Mouse (Mus musculus) CH12.LX (cell line): ENCODE results near the gene Ypel4.

Source experiments
- CHD1 ChIP-seq: IDR thresholded peaks from 2 replicates; pipeline ENCODE4 v1.6.1; 2012; ENCODE audit warnings: low read depth, low read length, improper control_type of control experiment, inconsistent platforms
- CTCF ChIP-seq, 2 experiments: IDR thresholded peaks in 1 of 2; conservative IDR thresholded peaks in 1 of 2; 2 replicates each; pipeline ENCODE4 v1.5.1; 2011 to 2012; ENCODE audit warnings: low read depth in 2 of 2, low read length in 2 of 2, improper control_type of control experiment in 1 of 2, inconsistent platforms in 1 of 2, mild to moderate bottlenecking in 1 of 2, moderate library complexity in 1 of 2
- EP300 ChIP-seq: IDR thresholded peaks from 2 replicates; pipeline ENCODE4 v1.6.1; 2011; ENCODE audit warnings: low read length, improper control_type of control experiment
- HCFC1 ChIP-seq: IDR thresholded peaks from 2 replicates; pipeline ENCODE4 v1.6.1; 2012; ENCODE audit warnings: low read depth, mild to moderate bottlenecking, inconsistent platforms, low read length, improper control_type of control experiment
- NRF1 ChIP-seq: IDR thresholded peaks from 2 replicates; pipeline ENCODE4 v1.6.1; 2014; ENCODE audit warnings: low read depth, mild to moderate bottlenecking, inconsistent platforms, low read length, improper control_type of control experiment, moderate library complexity
- POLR2A ChIP-seq: IDR thresholded peaks from 2 replicates; pipeline ENCODE4 v1.6.1; 2011; ENCODE audit warnings: low read depth, mild to moderate bottlenecking, improper control_type of control experiment, low read length
- RAD21 ChIP-seq: IDR thresholded peaks from 2 replicates; pipeline ENCODE4 v1.6.1; 2011; ENCODE audit warnings: low read depth, mild to moderate bottlenecking, low read length, improper control_type of control experiment, moderate library complexity
- TBP ChIP-seq: conservative IDR thresholded peaks from 2 replicates; pipeline ENCODE4 v1.6.1; 2011; ENCODE audit warnings: low read depth, low read length, improper control_type of control experiment
- TCF12 ChIP-seq: IDR thresholded peaks from 2 replicates; pipeline ENCODE4 v1.6.1; 2014; ENCODE audit warnings: low read depth, mild to moderate bottlenecking, inconsistent platforms, low read length, improper control_type of control experiment
- USF1 ChIP-seq: IDR thresholded peaks from 2 replicates; pipeline ENCODE4 v1.6.1; 2014; ENCODE audit warnings: low read depth, mild to moderate bottlenecking, inconsistent platforms, low read length, improper control_type of control experiment
- ZC3H11A ChIP-seq: IDR thresholded peaks from 2 replicates; pipeline ENCODE4 v1.6.1; 2012; ENCODE audit warnings: low read depth, mild to moderate bottlenecking, inconsistent platforms, low read length, improper control_type of control experiment
- ZNF384 ChIP-seq: IDR thresholded peaks from 2 replicates; pipeline ENCODE4 v1.6.1; 2012; ENCODE audit warnings: low read depth, low read length, improper control_type of control experiment, inconsistent platforms

DNA sequence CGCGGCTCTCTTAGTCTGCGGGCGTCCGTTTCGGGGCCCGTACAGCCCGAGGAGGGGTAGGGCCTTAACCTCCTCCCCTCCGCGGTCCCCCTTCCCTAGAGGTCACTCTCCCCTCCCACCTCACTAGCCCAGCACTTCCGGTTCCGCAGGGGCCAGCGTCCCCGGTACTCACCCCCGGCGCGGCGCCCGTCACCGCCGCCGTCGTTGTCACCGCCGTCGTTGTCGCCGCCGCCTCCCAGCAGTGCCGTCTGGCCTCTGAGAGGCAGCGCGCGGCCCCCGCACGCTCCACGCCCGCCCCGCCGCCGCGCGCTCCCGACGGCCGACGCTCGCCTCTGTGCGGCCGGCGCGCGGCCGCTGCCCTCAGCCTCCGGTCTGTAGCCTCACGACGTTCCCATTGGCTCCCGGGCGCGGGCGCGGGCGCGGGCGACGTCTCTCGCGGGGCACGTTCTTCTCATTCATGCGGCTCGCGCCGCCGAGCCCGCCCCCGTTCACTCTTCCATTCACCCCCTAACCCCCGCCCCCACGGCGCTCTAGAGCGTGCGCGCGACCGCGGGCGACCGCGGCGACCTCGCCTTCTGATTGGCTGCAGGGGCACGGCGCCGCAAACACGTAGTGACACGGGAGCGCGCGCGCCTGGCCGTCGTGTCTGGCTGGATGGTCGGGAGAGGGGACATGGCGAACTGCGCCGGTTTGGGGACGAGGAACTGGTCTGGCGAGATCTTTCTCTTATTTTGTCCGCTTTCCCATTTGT lies 18.9 kb upstream of the Ypel4 start, which contains the start of gene Zdhhc5:
- TF ChIP-seq EP300 (no peak), CTCF (conservative IDR thresholded peaks at IDR 0.05 in 1 of 2, IDR thresholded peaks at IDR 0.05 in 1 of 2; ENCODE audit: low read depth in 2 of 2, low read length in 2 of 2) (no peak), USF1 (no peak), POLR2A (peak; percentile 92), ZC3H11A (no peak), HCFC1 (no peak; the same call in 1 of the 2 replicates), NRF1 (peak; percentile 62), ZNF384 (no peak), CHD1 (no peak), TBP (no peak), RAD21 (no peak), TCF12 (peak; percentile 10; the same call in 1 of the 2 replicates)
